Mouse (Mus musculus): ENCODE measurements around the gene Plcl1. TPM values are rescaled to one million over a fixed set of nuclear protein-coding genes. Genes with fewer than 3 reads are reported as not detected.

Gene Plcl1
- polyA plus RNA-seq, 1 experiment from 2014 or later, result 1.1 TPM

- WGBS, result 86% methylated on average over 6 of the region's 6 CpGs
- no peak for ATAC-seq (replicated peaks; ENCODE audit: extremely low read depth, insufficient read depth, low FRiP score)
- Histone ChIP-seq H3K4me2 (ENCODE audit: low read depth, low read length) (no peak overlapping the region), H3K27ac (ENCODE audit: low read length) (no peak overlapping the region), H3K36me3 (ENCODE audit: control insufficient read depth, insufficient read depth) (no peaks in the 10 kb centered on the region), H3K27me3 (ENCODE audit: control insufficient read depth, insufficient read depth, low read length) (no peaks in the 10 kb centered on the region), H3K4me3 (ENCODE audit: low read length) (no peak overlapping the region), H3K4me1 (ENCODE audit: control insufficient read depth, insufficient read depth, low read length) (no peaks in the 10 kb centered on the region), H3K9me3 (replicated peaks; ENCODE audit: control insufficient read depth, low read length) (no peaks in the 10 kb centered on the region), H3K9ac (ENCODE audit: low read length) (no peak overlapping the region)
Observed at GRCm38 (mm10) chr1:55701601-55702000, 295.9 kb downstream of the Plcl1 start.

DNA sequence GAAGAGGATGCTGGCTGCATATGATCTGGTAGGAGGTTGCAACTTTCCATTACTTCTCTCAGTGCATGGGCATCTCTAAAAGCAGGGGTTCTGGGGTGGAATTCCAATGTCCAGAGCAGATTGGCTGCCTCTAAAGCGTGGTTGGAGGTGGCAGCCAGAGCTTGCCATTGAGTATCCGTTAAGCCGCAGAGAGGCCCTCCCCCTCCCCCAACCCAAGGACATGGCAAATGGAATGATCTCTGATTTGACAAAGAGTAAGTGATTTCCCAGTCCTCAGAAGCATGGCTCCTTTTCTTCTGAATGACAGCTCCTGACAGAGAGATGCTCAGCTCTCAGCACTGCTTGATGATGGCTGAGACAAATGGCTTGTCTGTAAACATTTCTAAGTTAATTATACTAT lies 296.4 kb downstream of the Plcl1 start:
- Histone ChIP-seq H3K4me2 (ENCODE audit: low read depth, low read length) (no peak overlapping the region), H3K27me3 (ENCODE audit: control insufficient read depth, insufficient read depth, low read length) (no peaks in the 10 kb centered on the region), H3K27ac (ENCODE audit: low read length) (no peak overlapping the region), H3K9ac (ENCODE audit: low read length) (no peak overlapping the region), H3K9me3 (replicated peaks; ENCODE audit: control insufficient read depth, low read length) (no peaks in the 10 kb centered on the region), H3K4me1 (ENCODE audit: control insufficient read depth, insufficient read depth, low read length) (no peaks in the 10 kb centered on the region), H3K36me3 (ENCODE audit: control insufficient read depth, insufficient read depth) (no peaks in the 10 kb centered on the region), H3K4me3 (ENCODE audit: low read length) (no peak overlapping the region)
- 63% methylated on average over 3 of the region's 3 CpGs for WGBS
- ATAC-seq (replicated peaks; ENCODE audit: extremely low read depth, insufficient read depth, low FRiP score), result no peak

DNA sequence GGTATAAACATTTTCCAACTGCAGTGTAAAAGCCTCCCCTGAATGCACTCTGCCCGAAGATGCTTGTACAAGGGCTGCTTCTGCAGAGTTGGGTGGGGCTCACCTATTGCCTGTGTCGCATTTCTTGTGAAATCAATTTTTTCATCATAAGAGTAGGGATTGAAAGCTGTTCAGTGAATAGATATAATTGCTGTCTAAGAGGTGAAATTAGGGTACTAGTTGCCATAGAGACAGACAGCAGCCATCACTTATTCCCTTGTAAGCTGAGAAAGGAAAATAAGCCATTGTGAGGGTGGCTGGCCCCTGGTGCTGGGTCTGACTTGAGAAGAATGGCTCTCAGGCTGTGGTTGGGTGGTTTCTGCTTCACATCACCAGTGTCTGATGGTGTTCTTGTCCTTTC lies 299.0 kb downstream of the Plcl1 start:
- 78% methylated on average over 2 of the region's 2 CpGs for WGBS
- Histone ChIP-seq H3K27ac (ENCODE audit: low read length) (no peak overlapping the region), H3K4me3 (ENCODE audit: low read length) (no peak overlapping the region), H3K9ac (ENCODE audit: low read length) (no peak overlapping the region), H3K9me3 (replicated peaks; ENCODE audit: control insufficient read depth, low read length) (no peaks in the 10 kb centered on the region), H3K4me1 (ENCODE audit: control insufficient read depth, insufficient read depth, low read length) (no peaks in the 10 kb centered on the region), H3K27me3 (ENCODE audit: control insufficient read depth, insufficient read depth, low read length) (no peaks in the 10 kb centered on the region), H3K36me3 (ENCODE audit: control insufficient read depth, insufficient read depth) (no peaks in the 10 kb centered on the region), H3K4me2 (ENCODE audit: low read depth, low read length) (no peak overlapping the region)
- no peak for ATAC-seq (replicated peaks; ENCODE audit: extremely low read depth, insufficient read depth, low FRiP score)

- ATAC-seq (replicated peaks; ENCODE audit: extremely low read depth, insufficient read depth, low FRiP score), result no peak
- Histone ChIP-seq H3K9me3 (replicated peaks; ENCODE audit: control insufficient read depth, low read length) (no peaks in the 10 kb centered on the region), H3K9ac (ENCODE audit: low read length) (no peak overlapping the region), H3K27ac (ENCODE audit: low read length) (no peak overlapping the region), H3K4me1 (ENCODE audit: control insufficient read depth, insufficient read depth, low read length) (no peaks in the 10 kb centered on the region), H3K27me3 (ENCODE audit: control insufficient read depth, insufficient read depth, low read length) (no peaks in the 10 kb centered on the region), H3K4me2 (ENCODE audit: low read depth, low read length) (no peak overlapping the region), H3K4me3 (ENCODE audit: low read length) (no peak overlapping the region), H3K36me3 (ENCODE audit: control insufficient read depth, insufficient read depth) (no peaks in the 10 kb centered on the region)
- 87% methylated on average over 6 of the region's 6 CpGs for WGBS
Observed at GRCm38 (mm10) chr1:55705173-55705572, 299.5 kb downstream of the Plcl1 start.

DNA sequence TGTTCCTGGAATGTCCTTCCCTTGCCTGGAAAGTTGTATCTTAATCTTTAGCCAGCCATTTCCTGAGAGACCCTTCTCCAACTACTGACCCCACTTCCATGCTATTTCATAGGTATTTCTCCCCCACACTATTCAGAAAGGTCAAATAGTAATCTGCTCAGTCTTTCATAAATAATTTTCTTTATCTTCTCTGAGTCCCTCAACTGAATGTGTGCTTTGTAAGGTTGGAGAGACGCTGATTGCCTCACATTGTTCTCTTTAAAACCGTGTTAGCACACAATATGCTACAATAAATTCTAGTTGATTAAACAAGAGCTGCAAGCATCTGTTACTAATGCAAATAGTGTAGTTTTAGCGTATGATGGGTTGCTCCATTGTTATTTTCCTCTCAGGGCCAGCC lies 300.0 kb downstream of the Plcl1 start:
- no peaks in the 10 kb centered on the region for H3K36me3 ChIP-seq (ENCODE audit: control insufficient read depth, insufficient read depth)
- H3K9ac ChIP-seq (ENCODE audit: low read length), result no peak overlapping the region
- ATAC-seq (replicated peaks; ENCODE audit: extremely low read depth, insufficient read depth, low FRiP score), result no peak
- no peaks in the 10 kb centered on the region for H3K27me3 ChIP-seq (ENCODE audit: control insufficient read depth, insufficient read depth, low read length)
- H3K9me3 ChIP-seq (replicated peaks; ENCODE audit: control insufficient read depth, low read length), result no peaks in the 10 kb centered on the region
- WGBS, result 65% methylated on average over 3 of the region's 3 CpGs
- H3K4me2 ChIP-seq (ENCODE audit: low read depth, low read length), result no peak overlapping the region
- no peak overlapping the region for H3K4me3 ChIP-seq (ENCODE audit: low read length)
- H3K4me1 ChIP-seq (ENCODE audit: control insufficient read depth, insufficient read depth, low read length), result no peaks in the 10 kb centered on the region
- no peak overlapping the region for H3K27ac ChIP-seq (ENCODE audit: low read length)

DNA sequence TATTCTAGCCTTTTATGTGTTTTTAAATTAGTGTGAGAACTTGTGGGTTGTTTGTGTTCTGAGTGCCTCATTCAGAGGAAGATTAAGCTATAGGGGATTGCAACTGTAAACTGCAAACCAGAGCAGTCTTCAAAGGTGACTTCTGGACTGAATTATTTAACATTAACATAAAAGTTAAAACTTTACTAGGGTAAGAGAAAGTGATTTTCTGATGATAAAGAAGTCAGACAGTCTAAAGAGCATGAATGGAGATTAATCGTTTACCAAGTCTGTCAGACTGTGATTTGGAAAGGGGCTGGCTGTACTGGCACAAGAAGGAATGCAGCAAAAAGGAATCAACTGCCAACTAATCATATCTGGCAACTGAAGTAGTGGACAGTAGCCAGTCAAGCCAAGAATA lies 301.2 kb downstream of the Plcl1 start:
- Histone ChIP-seq H3K9me3 (replicated peaks; ENCODE audit: control insufficient read depth, low read length) (no peaks in the 10 kb centered on the region), H3K27me3 (ENCODE audit: control insufficient read depth, insufficient read depth, low read length) (no peaks in the 10 kb centered on the region), H3K36me3 (ENCODE audit: control insufficient read depth, insufficient read depth) (no peaks in the 10 kb centered on the region), H3K4me2 (ENCODE audit: low read depth, low read length) (no peak overlapping the region), H3K27ac (ENCODE audit: low read length) (no peak overlapping the region), H3K4me3 (ENCODE audit: low read length) (no peak overlapping the region), H3K9ac (ENCODE audit: low read length) (no peak overlapping the region), H3K4me1 (ENCODE audit: control insufficient read depth, insufficient read depth, low read length) (no peaks in the 10 kb centered on the region)
- no peak for ATAC-seq (replicated peaks; ENCODE audit: extremely low read depth, insufficient read depth, low FRiP score)
- 47% methylated on average over 1 of the region's 1 CpGs for WGBS

DNA sequence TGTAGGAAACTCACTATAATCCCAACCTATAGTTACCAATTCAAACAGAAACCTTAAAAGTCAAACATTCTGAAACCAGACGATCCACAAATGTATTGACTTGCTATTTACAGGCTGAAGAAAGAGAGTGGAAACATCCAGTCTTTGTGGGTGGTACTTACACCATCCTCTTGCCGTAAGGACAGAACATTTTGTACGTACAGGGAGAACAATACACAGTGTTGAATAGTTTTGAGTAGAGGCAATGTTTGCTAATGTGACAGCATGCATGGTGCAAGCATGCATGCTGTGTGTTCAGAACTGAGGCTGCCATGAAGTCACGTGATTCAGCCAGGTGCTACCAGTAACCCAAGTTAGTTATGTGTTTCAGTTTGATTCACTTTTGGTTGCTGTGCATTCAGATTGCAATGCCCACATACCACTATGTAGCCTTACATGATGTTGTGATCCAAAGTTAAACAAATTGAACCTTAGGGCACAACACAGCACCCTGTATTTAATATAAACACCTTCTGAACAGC lies 311.6 kb downstream of the Plcl1 start:
- Histone ChIP-seq H3K4me3 (ENCODE audit: low read length) (no peak overlapping the region), H3K36me3 (ENCODE audit: control insufficient read depth, insufficient read depth) (no peaks in the 10 kb centered on the region), H3K27ac (ENCODE audit: low read length) (no peak overlapping the region), H3K27me3 (ENCODE audit: control insufficient read depth, insufficient read depth, low read length) (no peaks in the 10 kb centered on the region), H3K4me1 (ENCODE audit: control insufficient read depth, insufficient read depth, low read length) (no peaks in the 10 kb centered on the region), H3K9me3 (replicated peaks; ENCODE audit: control insufficient read depth, low read length) (no peaks in the 10 kb centered on the region), H3K9ac (ENCODE audit: low read length) (no peak overlapping the region), H3K4me2 (ENCODE audit: low read depth, low read length) (no peak overlapping the region)
- ATAC-seq (replicated peaks; ENCODE audit: extremely low read depth, insufficient read depth, low FRiP score), result no peak
- WGBS, result 85% methylated on average over 4 of the region's 4 CpGs

DNA sequence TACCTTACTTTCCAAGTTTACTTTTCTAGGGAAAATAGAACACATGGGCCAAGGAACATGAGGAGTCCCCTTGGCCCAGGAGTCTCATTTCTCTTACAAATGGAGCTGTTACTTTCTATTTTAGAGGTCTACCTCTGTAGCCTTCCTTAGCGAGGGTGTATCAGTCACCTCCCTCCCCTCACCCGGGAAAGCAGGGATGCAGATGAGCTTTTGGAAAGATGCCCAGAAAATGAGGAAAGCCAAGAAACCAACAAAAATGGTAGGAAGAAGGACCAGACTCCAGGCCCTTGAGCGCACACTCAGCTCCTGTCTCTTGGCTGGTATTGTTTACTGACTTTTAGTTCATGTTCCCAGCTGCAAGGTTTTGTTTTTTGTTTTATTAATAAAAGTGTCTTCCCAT lies 319.7 kb downstream of the Plcl1 start:
- Histone ChIP-seq H3K9ac (ENCODE audit: low read length) (no peak overlapping the region), H3K4me3 (ENCODE audit: low read length) (no peak overlapping the region), H3K27ac (ENCODE audit: low read length) (no peak overlapping the region), H3K27me3 (ENCODE audit: control insufficient read depth, insufficient read depth, low read length) (no peaks in the 10 kb centered on the region), H3K9me3 (replicated peaks; ENCODE audit: control insufficient read depth, low read length) (0 out of 2 replicates have a peak, but pooled peaks cover 3% of the 10 kb centered on the region), H3K4me2 (ENCODE audit: low read depth, low read length) (no peak overlapping the region), H3K36me3 (ENCODE audit: control insufficient read depth, insufficient read depth) (no peaks in the 10 kb centered on the region), H3K4me1 (ENCODE audit: control insufficient read depth, insufficient read depth, low read length) (0 out of 2 replicates have a peak, but pooled peaks cover 2% of the 10 kb centered on the region)
- WGBS, result 40% methylated on average over 3 of the region's 3 CpGs
- ATAC-seq (replicated peaks; ENCODE audit: extremely low read depth, insufficient read depth, low FRiP score), result no peak

- no peak overlapping the region for H3K4me3 ChIP-seq (ENCODE audit: low read length)
- no peak overlapping the region for H3K9ac ChIP-seq (ENCODE audit: low read length)
- 0 out of 2 replicates have a peak, but pooled peaks cover 2% of the 10 kb centered on the region for H3K4me1 ChIP-seq (ENCODE audit: control insufficient read depth, insufficient read depth, low read length)
- 54% methylated on average over 3 of the region's 3 CpGs for WGBS
- H3K4me2 ChIP-seq (ENCODE audit: low read depth, low read length), result no peak overlapping the region
- 0 out of 2 replicates have a peak, but pooled peaks cover 3% of the 10 kb centered on the region for H3K9me3 ChIP-seq (replicated peaks; ENCODE audit: control insufficient read depth, low read length)
- H3K27me3 ChIP-seq (ENCODE audit: control insufficient read depth, insufficient read depth, low read length), result 0 out of 2 replicates have a peak, but pooled peaks cover 2% of the 10 kb centered on the region
- H3K27ac ChIP-seq (ENCODE audit: low read length), result no peak overlapping the region
- no peak for ATAC-seq (replicated peaks; ENCODE audit: extremely low read depth, insufficient read depth, low FRiP score)
- H3K36me3 ChIP-seq (ENCODE audit: control insufficient read depth, insufficient read depth), result no peaks in the 10 kb centered on the region
Observed at GRCm38 (mm10) chr1:55729332-55729731, 323.6 kb downstream of the Plcl1 start.
